Mouse (Mus musculus): ENCODE results near the gene Ptgr1. TPM values are rescaled to one million over a fixed set of nuclear protein-coding genes. Genes with fewer than 3 reads are reported as not detected.

The Ptgr1 gene
- polyA plus RNA-seq (2012; rRNA removed) (6.2 and 11.1 TPM in 2 replicates), polyA plus RNA-seq (2014; fragmentation: Nextera tagmentation; extraction: Ambion mirVana) (14.8 and 16.0 TPM in 2 replicates)

- no peaks in the 10 kb centered on the region for H3K9me3 ChIP-seq (ENCODE audit: control insufficient read depth, low read length)
- no peak for TF ChIP-seq CTCF (IDR thresholded peaks at IDR 0.05; ENCODE audit: low read depth)
- TF ChIP-seq EP300 (IDR thresholded peaks at IDR 0.05; ENCODE audit: low read depth), result no peak
- H3K27ac ChIP-seq, result no peak within 1 kb of the TSS
- H3K36me3 ChIP-seq (replicated peaks; ENCODE audit: control insufficient read depth, insufficient read depth, low read depth), result no peaks in the 10 kb centered on the region
- ATAC-seq (ENCODE audit: insufficient read depth), result peak; percentile 72
- peak within 1 kb of the TSS; percentile 70 for H3K4me2 ChIP-seq (ENCODE audit: low read depth)
- peak within 1 kb of the TSS; percentile 50 to 89 for H3K4me3 ChIP-seq (ENCODE audit: insufficient read depth in 1 of 2, low read depth in 2 of 2, low read length in 2 of 2)
- H3K9ac ChIP-seq (replicated peaks), result peak within 1 kb of the TSS; percentile 12
- H3K4me1 ChIP-seq (replicated peaks; ENCODE audit: control insufficient read depth in 2 of 2, insufficient read depth in 2 of 2, low read length in 1 of 2), result peaks cover 29 to 44% of the 10 kb centered on the region in 2 experiments
- DNase-seq (ENCODE audit: low read depth in 3 of 3, low spot score in 3 of 3), result peak; percentile 70 to 76 (median 73)
- no peaks in the 10 kb centered on the region for H3K27me3 ChIP-seq (ENCODE audit: control insufficient read depth, insufficient read depth, low read length)
- 1% methylated on average over 28 of the region's 28 CpGs for WGBS (ENCODE audit: insufficient replicate concordance)
Observed at GRCm38 (mm10) chr4:58986540-58987190, at the start of gene Ptgr1. Gene Ptgr1 (minus strand): TSS chr4:58987119.

- peak overlapping the region; percentile 61 to 68 for H3K4me3 ChIP-seq (ENCODE audit: insufficient read depth in 1 of 2, low read depth in 2 of 2, low read length in 2 of 2)
- TF ChIP-seq EP300 (IDR thresholded peaks at IDR 0.05; ENCODE audit: low read depth), result no peak
- no peak for TF ChIP-seq CTCF (IDR thresholded peaks at IDR 0.05; ENCODE audit: low read depth)
- ATAC-seq (ENCODE audit: insufficient read depth) (no peak), DNase-seq (ENCODE audit: low read depth in 3 of 3, low spot score in 3 of 3) (no peak)
- H3K27ac ChIP-seq, result no peak overlapping the region
- WGBS (ENCODE audit: insufficient replicate concordance), result 58% methylated on average over 18 of the region's 18 CpGs
- no peaks in the 10 kb centered on the region for H3K27me3 ChIP-seq (ENCODE audit: control insufficient read depth, insufficient read depth, low read length)
- peaks cover 0 to 11% of the 10 kb centered on the region in 2 experiments; a peak in 3 of 4 replicates for H3K4me1 ChIP-seq (replicated peaks; ENCODE audit: control insufficient read depth in 2 of 2, insufficient read depth in 2 of 2, low read length in 1 of 2)
- peak overlapping the region; percentile 78 for H3K4me2 ChIP-seq (ENCODE audit: low read depth)
- H3K9ac ChIP-seq (replicated peaks), result no peak overlapping the region
- no peaks in the 10 kb centered on the region for H3K36me3 ChIP-seq (replicated peaks; ENCODE audit: control insufficient read depth, insufficient read depth, low read depth)
- no peaks in the 10 kb centered on the region for H3K9me3 ChIP-seq (ENCODE audit: control insufficient read depth, low read length)
Observed at GRCm38 (mm10) chr4:59035786-59036350, 48.9 kb upstream of the Ptgr1 start.

GRCm38 (mm10) chr4:59034918-59035785 is 48.2 kb upstream of the Ptgr1 start, which contains the start of gene Gng10:
Gene Gng10 (plus strand): TSS chr4:59035088.
- H3K4me1 ChIP-seq (replicated peaks; ENCODE audit: control insufficient read depth in 2 of 2, insufficient read depth in 2 of 2, low read length in 1 of 2), result peaks cover 0 to 11% of the 10 kb centered on the region in 2 experiments; a peak in 3 of 4 replicates
- no peak for TF ChIP-seq CTCF (IDR thresholded peaks at IDR 0.05; ENCODE audit: low read depth)
- no peaks in the 10 kb centered on the region for H3K27me3 ChIP-seq (ENCODE audit: control insufficient read depth, insufficient read depth, low read length)
- DNase-seq (ENCODE audit: low read depth in 3 of 3, low spot score in 3 of 3), result peak; percentile 25 to 30 (median 27)
- H3K27ac ChIP-seq, result no peak within 1 kb of the TSS
- H3K9ac ChIP-seq (replicated peaks), result peak within 1 kb of the TSS; percentile 68
- H3K36me3 ChIP-seq (replicated peaks; ENCODE audit: control insufficient read depth, insufficient read depth, low read depth), result no peaks in the 10 kb centered on the region
- no peaks in the 10 kb centered on the region for H3K9me3 ChIP-seq (ENCODE audit: control insufficient read depth, low read length)
- peak within 1 kb of the TSS; percentile 61 to 68 for H3K4me3 ChIP-seq (ENCODE audit: insufficient read depth in 1 of 2, low read depth in 2 of 2, low read length in 2 of 2)
- H3K4me2 ChIP-seq (ENCODE audit: low read depth), result peak within 1 kb of the TSS; percentile 78
- ATAC-seq (ENCODE audit: insufficient read depth), result peak; percentile 80
- 12% methylated on average over 75 of the region's 76 CpGs for WGBS (ENCODE audit: insufficient replicate concordance)

- no peak for ATAC-seq (ENCODE audit: insufficient read depth)
Observed at GRCm38 (mm10) chr4:59034325-59034917, 47.5 kb upstream of the Ptgr1 start.

More at GRCm38 (mm10) chr4:59034325-59034917, 47.5 kb upstream of the Ptgr1 start:
- Histone ChIP-seq H3K9ac (replicated peaks) (peak overlapping the region; percentile 68; the same call in 1 of the 2 replicates), H3K4me1 (replicated peaks; ENCODE audit: control insufficient read depth in 2 of 2, insufficient read depth in 2 of 2, low read length in 1 of 2) (peaks cover 0 to 11% of the 10 kb centered on the region in 2 experiments; a peak in 3 of 4 replicates), H3K36me3 (replicated peaks; ENCODE audit: control insufficient read depth, insufficient read depth, low read depth) (no peaks in the 10 kb centered on the region), H3K9me3 (ENCODE audit: control insufficient read depth, low read length) (no peaks in the 10 kb centered on the region), H3K27me3 (ENCODE audit: control insufficient read depth, insufficient read depth, low read length) (no peaks in the 10 kb centered on the region), H3K4me2 (ENCODE audit: low read depth) (peak overlapping the region; percentile 78), H3K4me3 (ENCODE audit: insufficient read depth in 1 of 2, low read depth in 2 of 2, low read length in 2 of 2) (peak overlapping the region; percentile 61 to 68), H3K27ac (no peak overlapping the region)
- DNase-seq (ENCODE audit: low read depth in 3 of 3, low spot score in 3 of 3), result no peak
- WGBS (ENCODE audit: insufficient replicate concordance), result 70% methylated on average over 10 of the region's 10 CpGs
- TF ChIP-seq CTCF (IDR thresholded peaks at IDR 0.05; ENCODE audit: low read depth), result no peak
- no peak for TF ChIP-seq EP300 (IDR thresholded peaks at IDR 0.05; ENCODE audit: low read depth)

Data from liver, embryonic 14.5 days (tissue).